Mouse (Mus musculus) right cerebral cortex, adult 18-20 months (tissue): ENCODE measurements around the gene Rras2.

ENCODE experiments used
- DNase-seq: peaks from one replicate; pipeline ENCODE4 v3.0.0; 2022; ENCODE audit warnings: mixed read lengths

Gene Rras2

GRCm38 (mm10) chr7:114117444-114117905 lies at the start of gene Rras2:
Gene Rras2 (minus strand): TSS chr7:114117781.
- DNase-seq: peak; percentile 87

DNA sequence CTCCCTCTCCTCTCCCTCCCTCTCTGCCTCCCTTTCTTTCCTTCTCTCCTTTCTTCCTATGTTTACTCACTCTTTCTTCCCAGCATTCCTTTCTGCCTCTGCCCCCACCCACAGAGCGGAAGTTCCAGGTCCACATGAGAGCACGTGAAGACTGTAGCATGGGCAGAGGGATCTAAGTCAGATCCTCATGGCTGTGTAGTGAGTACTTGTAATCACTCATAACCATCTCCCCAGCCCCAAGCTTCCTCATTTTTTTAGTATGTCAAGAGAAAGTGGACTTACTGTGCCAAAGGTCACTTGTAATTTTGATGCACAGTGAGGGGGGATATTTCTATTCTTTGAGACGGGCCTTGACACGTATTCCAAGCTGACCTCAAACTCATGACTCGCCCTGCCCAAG lies 45.4 kb upstream of the Rras2 start:
- no peak for DNase-seq

GRCm38 (mm10) chr7:114161101-114161500 lies 43.5 kb upstream of the Rras2 start:
- no peak for DNase-seq

GRCm38 (mm10) chr7:114157716-114158278 lies 40.2 kb upstream of the Rras2 start:
- DNase-seq: no peak

GRCm38 (mm10) chr7:114156364-114156763 lies 38.8 kb upstream of the Rras2 start:
- DNase-seq: no peak

- no peak for DNase-seq
These were observed 37.7 kb upstream of the Rras2 start for GRCm38 (mm10) chr7:114155053-114155865.

GRCm38 (mm10) chr7:114151036-114151780 lies 33.6 kb upstream of the Rras2 start:
- peak; percentile 78 for DNase-seq

DNA sequence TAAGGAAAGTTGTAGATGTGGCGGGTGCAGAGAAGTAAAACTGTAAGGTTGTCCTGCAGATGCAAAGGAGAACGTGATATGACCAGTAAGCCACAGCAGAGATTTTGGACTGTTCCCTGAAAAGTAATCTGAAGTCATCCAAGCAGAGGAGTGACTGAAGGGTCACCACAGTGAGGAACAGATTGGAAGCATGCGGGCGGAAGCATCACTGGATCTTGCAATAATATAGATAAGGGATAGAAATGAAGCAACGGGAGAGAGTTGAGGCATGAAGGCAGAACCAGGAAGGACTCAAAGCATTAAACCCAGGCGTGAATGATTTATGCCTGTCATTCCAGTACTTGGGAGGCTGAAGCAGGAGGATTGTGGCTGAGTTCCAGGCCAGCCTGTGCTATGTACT lies 32.0 kb upstream of the Rras2 start:
- DNase-seq: no peak

GRCm38 (mm10) chr7:114149135-114149534 lies 31.6 kb upstream of the Rras2 start:
- DNase-seq: no peak

- DNase-seq: no peak
These were observed 28.3 kb upstream of the Rras2 start for GRCm38 (mm10) chr7:114145841-114146240.

DNA sequence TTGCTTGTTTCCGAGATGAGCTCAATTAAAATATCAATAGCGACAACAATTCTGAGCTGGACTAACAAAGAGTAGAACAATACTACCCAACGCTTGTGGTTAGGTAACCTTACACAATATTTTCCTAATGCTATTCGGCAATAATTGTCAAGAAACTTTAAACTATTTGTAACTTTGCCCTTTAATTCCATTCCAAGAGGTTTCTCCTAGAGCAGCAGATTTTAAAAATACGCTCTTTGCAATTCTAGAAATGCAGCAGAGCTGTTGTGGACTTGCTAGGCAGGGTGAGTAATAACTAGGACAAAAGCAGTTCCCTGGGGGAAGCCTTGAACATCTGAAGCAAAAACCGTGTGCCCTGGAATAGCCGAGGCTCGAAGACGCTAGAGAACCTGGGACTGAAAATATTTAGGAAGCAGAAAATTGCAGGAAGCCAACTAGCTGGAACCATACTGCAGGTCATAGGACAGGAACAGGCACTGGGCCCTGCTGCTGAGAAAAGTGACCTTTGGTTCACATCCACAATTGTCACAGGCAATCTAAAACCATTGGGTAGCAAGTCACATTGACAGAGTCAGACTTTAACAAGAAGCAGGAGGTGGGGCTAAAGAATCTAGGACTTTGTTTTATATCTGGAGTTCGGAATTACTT lies 24.7 kb upstream of the Rras2 start:
- no peak for DNase-seq

GRCm38 (mm10) chr7:114140026-114140425 lies 22.4 kb upstream of the Rras2 start:
- DNase-seq: no peak

DNA sequence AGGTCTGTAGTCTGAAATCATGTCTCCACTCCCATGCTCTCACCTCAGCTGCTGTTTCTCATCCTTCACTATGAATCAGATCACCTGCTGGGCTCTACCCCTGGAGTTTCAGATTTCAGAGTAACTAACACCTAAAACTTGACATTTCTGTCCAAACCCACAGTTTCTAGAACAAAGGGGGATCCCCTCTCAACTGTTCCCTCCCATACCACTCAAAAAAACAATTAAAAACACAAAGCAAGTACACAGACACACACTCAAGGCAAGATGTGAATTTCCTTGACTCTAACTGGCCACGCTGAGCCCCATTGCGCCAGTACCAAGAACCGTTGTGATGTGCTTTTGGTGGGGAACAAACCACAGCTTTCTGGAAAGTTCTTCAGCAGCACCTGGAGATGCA lies 21.8 kb upstream of the Rras2 start:
- DNase-seq: no peak

GRCm38 (mm10) chr7:114138261-114138660 lies 20.7 kb upstream of the Rras2 start:
- peak; percentile 32 for DNase-seq

GRCm38 (mm10) chr7:114135166-114135565 lies 17.6 kb upstream of the Rras2 start:
- no peak for DNase-seq

GRCm38 (mm10) chr7:114133957-114134356 lies 16.4 kb upstream of the Rras2 start:
- no peak for DNase-seq

DNA sequence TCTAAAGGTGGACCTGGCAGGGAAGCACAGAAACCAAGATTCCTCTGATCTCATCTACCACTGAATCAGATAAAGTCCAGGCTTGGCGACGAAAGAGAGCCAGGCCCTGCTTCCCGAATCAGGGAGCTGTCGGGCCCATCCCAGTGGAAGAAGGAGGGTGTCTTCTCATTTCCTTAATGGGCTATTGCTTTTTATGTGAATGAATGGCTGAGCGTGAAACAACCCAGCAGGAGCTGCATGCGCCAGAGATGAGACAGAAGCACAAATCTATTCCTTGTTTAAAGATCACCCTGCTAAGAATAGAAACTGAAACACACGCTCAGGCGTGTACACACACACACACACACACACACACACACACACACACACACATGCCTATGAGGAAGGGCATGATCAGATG lies 14.7 kb upstream of the Rras2 start:
- no peak for DNase-seq

- no peak for DNase-seq
These were observed 11.7 kb upstream of the Rras2 start for GRCm38 (mm10) chr7:114129281-114129680.

DNA sequence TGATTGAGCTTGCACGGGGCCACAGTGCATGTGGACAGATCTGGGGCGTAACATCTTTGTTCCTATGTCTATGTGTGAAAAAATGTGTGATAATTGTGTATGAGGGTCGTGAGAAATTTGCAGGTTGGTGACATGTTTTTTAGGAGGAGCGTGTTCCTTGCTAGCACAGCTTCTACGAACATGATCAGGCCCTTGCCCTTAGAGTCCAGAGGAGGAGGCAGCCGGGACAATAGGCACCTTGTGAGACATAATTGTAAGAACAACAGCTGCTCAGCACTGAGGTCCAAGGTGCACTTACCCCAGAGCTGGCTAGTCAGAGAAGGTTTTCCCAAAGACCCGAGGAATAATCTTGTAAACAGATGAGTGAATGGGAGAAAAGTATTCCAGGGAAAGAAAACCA lies 599 bp upstream of the Rras2 start:
- DNase-seq: no peak

- peak; percentile 31 for DNase-seq
These were observed 750 bp downstream of the Rras2 start for GRCm38 (mm10) chr7:114116711-114117351.

DNA sequence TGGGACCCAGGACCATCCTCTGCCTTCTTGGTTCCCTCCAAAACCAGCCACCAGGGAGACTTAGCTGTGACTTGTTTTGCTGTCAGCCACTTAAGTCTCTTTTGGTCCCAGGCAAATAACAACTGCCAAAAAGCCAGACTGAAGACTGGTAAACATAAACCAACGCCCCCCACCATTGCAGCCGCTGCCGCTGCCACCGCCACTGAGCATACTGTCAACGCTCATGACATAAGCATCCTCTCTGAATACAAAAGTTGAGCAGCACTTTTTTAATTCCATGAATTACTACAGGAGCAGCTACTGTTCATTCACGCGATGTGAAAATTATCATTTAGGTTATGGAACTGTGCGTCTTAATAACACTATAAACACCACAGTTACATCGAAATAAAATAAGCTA lies 1.6 kb downstream of the Rras2 start:
- DNase-seq: no peak

DNA sequence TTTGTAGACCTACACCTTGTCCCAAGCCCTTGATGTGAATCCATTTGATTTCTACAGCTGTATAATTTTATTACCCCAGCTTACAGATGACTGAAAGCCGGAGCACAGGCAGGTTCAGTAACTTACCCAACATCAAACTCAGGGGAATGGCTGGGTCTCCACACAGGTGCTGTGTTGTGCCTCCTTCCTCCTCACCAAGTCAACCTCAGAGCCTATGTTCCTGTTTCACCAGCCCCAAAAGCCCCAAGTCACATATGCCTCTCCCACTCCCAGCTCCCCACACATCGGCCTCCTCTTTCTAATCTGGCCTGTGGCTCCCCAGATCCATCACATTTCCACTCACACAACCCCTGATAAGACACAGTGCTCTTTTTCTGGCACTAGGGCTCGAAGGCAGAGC lies 2.6 kb downstream of the Rras2 start:
- no peak for DNase-seq

DNA sequence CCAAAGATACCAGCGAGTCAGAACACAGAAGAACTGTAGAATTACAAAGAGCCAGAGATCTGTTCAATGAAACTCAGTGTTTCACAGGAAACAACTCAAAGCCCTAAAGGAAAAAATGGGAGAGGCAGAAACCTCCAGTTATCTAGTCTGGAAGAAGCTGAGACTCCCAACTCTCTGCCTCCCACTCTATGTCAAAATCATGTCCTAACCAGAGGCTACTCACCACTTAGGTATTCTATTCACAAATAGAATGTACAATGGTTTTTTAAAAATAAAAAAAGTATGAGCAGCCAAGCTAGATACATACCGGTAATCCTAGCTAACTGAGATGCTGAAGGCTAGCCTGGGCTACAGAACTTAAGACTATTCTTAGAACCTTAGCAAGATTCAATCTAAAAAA lies 3.3 kb downstream of the Rras2 start:
- DNase-seq: no peak
